Mouse (Mus musculus): ENCODE measurements around the gene Omp.

DNA sequence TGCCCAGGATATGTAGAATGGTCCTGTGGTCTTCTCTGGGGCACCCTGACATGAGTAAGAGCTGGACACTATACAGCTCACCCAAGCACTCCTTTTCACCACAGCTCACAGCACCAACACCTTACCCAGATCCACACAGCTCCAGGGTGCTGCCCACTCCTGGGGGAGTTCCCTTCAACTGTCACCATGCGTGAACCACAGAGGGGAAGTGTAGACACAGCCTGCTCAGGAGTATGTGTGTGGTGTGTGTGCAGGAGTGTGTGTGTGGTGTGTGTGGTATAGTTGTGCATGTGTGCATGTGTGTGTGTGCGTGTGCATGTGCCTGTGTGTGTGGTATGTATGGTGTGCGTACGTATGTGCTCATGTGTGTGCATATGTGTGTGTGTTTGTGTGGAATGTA, 49.5 kb downstream of the Omp start:
- TF ChIP-seq CTCF (IDR thresholded peaks at IDR 0.05; ENCODE audit: low read depth, low read length), result no peak
- no peak for TF ChIP-seq GATA1 (IDR thresholded peaks at IDR 0.05; ENCODE audit: borderline replicate concordance, low read length)
- TF ChIP-seq TAL1 (conservative IDR thresholded peaks at IDR 0.05; ENCODE audit: low read depth, low read length), result no peak
- no peak for TF ChIP-seq POLR2AphosphoS5 (IDR thresholded peaks at IDR 0.05; ENCODE audit: insufficient replicate concordance, low read depth, low read length)
- TF ChIP-seq GATA2 (IDR thresholded peaks at IDR 0.05; ENCODE audit: borderline replicate concordance, low read depth, low read length), result no peak
